Mouse (Mus musculus) forebrain, postnatal 0 days (tissue): ENCODE results near the gene Serpina3n. TPM values are rescaled to one million over a fixed set of nuclear protein-coding genes. Genes with fewer than 3 reads are reported as not detected.

ENCODE experiments used
- ATAC-seq: fragments of 200-750 bp; cut with Nextera tagmentation; 2 replicates; pipeline ENCODE4 v1.8.0; 2017; ENCODE audit warnings: mild to moderate bottlenecking, moderate library complexity
- DNase-seq: peaks from one replicate; pipeline ENCODE4 v3.0.0-alpha.2; 2015
- H3K27ac ChIP-seq: fragments of 300-500 bp; sonication (generic); 2 replicates; pipeline ENCODE4 v1.5.1; 2014; ENCODE audit warnings: low read depth, mild to moderate bottlenecking, antibody characterized with exemption, low read length, moderate library complexity, mixed read lengths
- H3K27me3 ChIP-seq: fragments of 300-500 bp; sonication (generic); 2 replicates; pipeline ENCODE4 v1.6.1; 2014; ENCODE audit warnings: mild to moderate bottlenecking, low read length, mixed read lengths; ENCODE audit not compliant: insufficient read depth
- H3K36me3 ChIP-seq: fragments of 300-500 bp; sonication (generic); 2 replicates; pipeline ENCODE4 v1.6.1; 2014; ENCODE audit warnings: mild to moderate bottlenecking, moderate library complexity; ENCODE audit not compliant: insufficient read depth
- H3K4me1 ChIP-seq: fragments of 300-500 bp; sonication (generic); 2 replicates; pipeline ENCODE4 v1.6.1; 2014; ENCODE audit warnings: antibody characterized with exemption; ENCODE audit not compliant: insufficient read depth
- H3K4me2 ChIP-seq: fragments of 300-500 bp; sonication (generic); 2 replicates; pipeline ENCODE4 v1.6.1; 2014; ENCODE audit warnings: low read depth, mild to moderate bottlenecking, moderate library complexity
- H3K4me3 ChIP-seq: fragments of 300-500 bp; sonication (generic); 2 replicates; pipeline ENCODE4 v1.5.1; 2014; ENCODE audit warnings: low read depth, low read length, mixed read lengths
- H3K9ac ChIP-seq: fragments of 300-500 bp; sonication (generic); 2 replicates; pipeline ENCODE4 v1.6.1; 2014; ENCODE audit warnings: mild to moderate bottlenecking
- H3K9me3 ChIP-seq: fragments of 300-500 bp; sonication (generic); 2 replicates; pipeline ENCODE4 v1.6.1; 2016; ENCODE audit warnings: low read length
- CTCF ChIP-seq: sonication (generic); IDR thresholded peaks from 2 replicates; pipeline ENCODE4 v1.5.1; 2016; ENCODE audit warnings: antibody characterized with exemption, control low read depth, low read depth
- WGBS: fragments of 180-500 bp; shearing (Covaris S2); extraction: QIAGEN DNeasy Blood & Tissue Kit; methylation state at CpG from one replicate; pipeline ENCODE4 v1.1.7; 2014; 5-methylcytosine and 5-hydroxymethylcytosine counted together
- polyA plus RNA-seq: library from polyadenylated mRNA; unstranded; fragments of >200 nt; fragmentation: Nextera tagmentation; extraction: Ambion mirVana; gene quantifications from 2 replicates; pipeline ENCODE4 v1.2.1, GENCODE M21; 2015
- total RNA-seq: library from RNA; depleted of rRNA; stranded (reverse); fragments of >200 nt; gene quantifications from 2 replicates; pipeline ENCODE4 v1.2.3, GENCODE M21; 2014; rRNA removed

Serpina3n gene
- total and polyA plus RNA-seq, 2 experiments from 2014 or later = 3.3 to 4.2 TPM

DNA sequence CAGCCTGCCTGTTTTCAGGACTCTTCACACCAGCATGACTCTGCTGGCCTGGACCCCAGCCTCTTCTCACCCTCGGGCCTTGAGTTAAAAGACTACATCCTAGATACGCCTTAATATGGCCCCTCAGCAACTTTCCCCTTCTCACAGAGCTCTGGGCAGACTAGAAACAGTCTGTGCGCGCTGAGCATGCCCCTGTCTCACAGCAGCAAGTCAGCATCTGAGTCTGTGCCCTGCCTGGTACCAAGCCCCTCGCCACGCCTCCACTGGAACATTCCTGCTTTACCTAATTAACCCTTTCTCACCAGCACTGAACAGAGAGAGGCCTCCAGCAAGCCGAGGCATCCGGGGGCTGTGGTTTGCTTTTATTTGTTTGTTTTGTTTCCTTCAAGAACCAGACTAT is 54.8 kb downstream of the Serpina3n start:
- Histone ChIP-seq H3K4me1 (no peaks in the 10 kb centered on the region), H3K27ac (no peak overlapping the region), H3K36me3 (no peaks in the 10 kb centered on the region), H3K27me3 (no peaks in the 10 kb centered on the region; the same call in 1 of the 2 replicates), H3K9ac (no peak overlapping the region), H3K4me2 (no peak overlapping the region), H3K4me3 (no peak overlapping the region), H3K9me3 (no peaks in the 10 kb centered on the region)
- DNase-seq = no peak
- no peak for TF ChIP-seq CTCF
- ATAC-seq = no peak
- 22% methylated on average over 8 of the region's 8 CpGs for WGBS

Other genes with a start within 250 kb of the Serpina3n start
- gene Serpina3f, start 192.2 kb upstream of the Serpina3n start, total RNA-seq = 0.23 TPM in 1 of 2 replicates, not detected in the other
- 0.09 and 0.12 TPM in 2 replicates for gene Serpina3f, start 192.2 kb upstream of the Serpina3n start, polyA plus RNA-seq
- gene Serpina3g, start 170.5 kb upstream of the Serpina3n start, total RNA-seq = 0.15 and 0.43 TPM in 2 replicates
- 0.47 and 0.48 TPM in 2 replicates for gene Serpina3g, start 170.5 kb upstream of the Serpina3n start, polyA plus RNA-seq
- 0.10 TPM in 1 of 2 replicates, not detected in the other for gene Serpina3i, start 143.6 kb upstream of the Serpina3n start, total RNA-seq
- gene Serpina3i, start 143.6 kb upstream of the Serpina3n start, polyA plus RNA-seq = not detected in 2 replicates
- gene Serpina3j, start 92.2 kb upstream of the Serpina3n start, total RNA-seq = not detected in 2 replicates
- not detected in 2 replicates for gene Serpina3j, start 92.2 kb upstream of the Serpina3n start, polyA plus RNA-seq
- gene Serpina3k, start 68.2 kb upstream of the Serpina3n start, total RNA-seq = not detected in 2 replicates
- not detected in 2 replicates for gene Serpina3k, start 68.2 kb upstream of the Serpina3n start, polyA plus RNA-seq
- not detected in 2 replicates for gene Serpina3m, start 68.2 kb upstream of the Serpina3n start, total RNA-seq
- not detected in 2 replicates for gene Serpina3m, start 68.2 kb upstream of the Serpina3n start, polyA plus RNA-seq
- 1.5 TPM in 1 of 2 replicates, not detected in the other for gene Gsc, start 66.6 kb downstream of the Serpina3n start, total RNA-seq
- gene Gsc, start 66.6 kb downstream of the Serpina3n start, polyA plus RNA-seq = 0.11 TPM in 1 of 2 replicates, not detected in the other